In the genomic region with DNA sequence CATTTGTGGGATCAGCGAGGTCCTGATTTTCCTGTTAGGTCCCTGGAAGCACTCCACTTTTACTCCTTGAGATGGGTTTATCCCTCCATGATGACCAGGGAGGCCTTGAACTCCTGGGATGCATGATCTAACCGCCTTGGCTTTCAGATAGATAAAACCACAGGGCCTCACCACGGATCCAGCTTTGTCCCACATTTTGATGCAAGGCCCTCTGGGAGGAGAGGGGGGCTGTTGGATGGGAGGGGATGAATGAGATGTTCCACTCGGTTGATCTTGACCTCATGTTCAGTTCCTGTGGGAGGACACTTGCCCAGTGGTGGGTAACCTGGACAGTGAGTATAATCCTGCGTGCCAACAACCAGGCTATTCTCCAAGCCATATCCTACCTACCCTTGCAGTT, we compare ENCODE assay signal across 10 mouse cellular contexts. TPM values are rescaled to one million over a fixed set of nuclear protein-coding genes. Genes with fewer than 3 reads are reported as not detected.
A peak's percentile ranks its signal among the peaks of the same experiment; 100 is the strongest.
DNase-seq lines count a peak whose midpoint lies in the region; ATAC-seq and TF ChIP-seq lines count a peak whose summit lies in the region.
"Had no signal": no experiment of that assay in that cellular context is flagged by ENCODE, and none has a peak within 500 bp of the region (broad histone marks: within the 10 kb centered on the region; RNA-seq: fewer than 3 reads in every experiment).

No protein-coding gene starts in this region.

- H3K27me3 ChIP-seq in forebrain, embryonic 10.5 days (ENCODE audit: poor library complexity, severe bottlenecking): no peaks in the 10 kb centered on the region
- no peaks in the 10 kb centered on the region for H3K27me3 ChIP-seq in forebrain, embryonic 16.5 days (replicated peaks; ENCODE audit: control insufficient read depth, insufficient read depth, low read length)
- H3K27me3 ChIP-seq in kidney, postnatal 0 days (ENCODE audit: insufficient read depth, low read length): no peaks in the 10 kb centered on the region
- no peaks in the 10 kb centered on the region for H3K27me3 ChIP-seq in forebrain, embryonic 13.5 days
- H3K27me3 ChIP-seq in midbrain, embryonic 15.5 days (replicated peaks): no peaks in the 10 kb centered on the region
- H3K27me3 ChIP-seq in cerebellum, adult 2 months (ENCODE audit: control insufficient read depth, insufficient read depth, low read length): peaks cover 6% of the 10 kb centered on the region; the same call in 1 of the 2 replicates

- H3K27ac ChIP-seq in forebrain, embryonic 10.5 days: no peak overlapping the region
- H3K27ac ChIP-seq in forebrain, embryonic 16.5 days (ENCODE audit: low read length): no peak overlapping the region
- no peak overlapping the region for H3K27ac ChIP-seq in kidney, postnatal 0 days
- no peak overlapping the region for H3K27ac ChIP-seq in forebrain, embryonic 13.5 days
- H3K27ac ChIP-seq in midbrain, embryonic 15.5 days: no peak overlapping the region
- H3K27ac ChIP-seq in cerebellum, adult 2 months (ENCODE audit: insufficient read depth, low read length): no peak overlapping the region

- whole genome bisulfite sequencing in forebrain, embryonic 10.5 days: 87% methylated on average over 5 of the region's 5 CpGs
- WGBS in forebrain, embryonic 16.5 days: 86% methylated on average over 5 of the region's 5 CpGs
- WGBS in kidney, postnatal 0 days: 49% methylated on average over 5 of the region's 5 CpGs
- WGBS in forebrain, embryonic 13.5 days: 81% methylated on average over 5 of the region's 5 CpGs
- 60% methylated on average over 5 of the region's 5 CpGs for WGBS in midbrain, embryonic 15.5 days
- WGBS in cerebellum, adult 2 months: 61% methylated on average over 5 of the region's 5 CpGs

- H3K4me1 ChIP-seq in forebrain, embryonic 10.5 days: peaks cover 47% of the 10 kb centered on the region
- H3K4me1 ChIP-seq in forebrain, embryonic 16.5 days (replicated peaks; ENCODE audit: control insufficient read depth, insufficient read depth, low read length): peaks cover 11% of the 10 kb centered on the region
- peaks cover 9% of the 10 kb centered on the region for H3K4me1 ChIP-seq in kidney, postnatal 0 days (replicated peaks; ENCODE audit: insufficient read depth, low read length)
- peaks cover 19% of the 10 kb centered on the region for H3K4me1 ChIP-seq in forebrain, embryonic 13.5 days
- peaks cover 18% of the 10 kb centered on the region for H3K4me1 ChIP-seq in midbrain, embryonic 15.5 days
- H3K4me1 ChIP-seq in cerebellum, adult 2 months (ENCODE audit: control insufficient read depth, insufficient read depth, low read length): no peaks in the 10 kb centered on the region; the same call in 1 of the 2 replicates

- peak overlapping the region; percentile 97 for H3K4me3 ChIP-seq in forebrain, embryonic 10.5 days
- no peak overlapping the region for H3K4me3 ChIP-seq in forebrain, embryonic 16.5 days (replicated peaks; ENCODE audit: low read length)
- H3K4me3 ChIP-seq in kidney, postnatal 0 days (replicated peaks; ENCODE audit: low read depth, low read length): no peak overlapping the region
- peak overlapping the region; percentile 91; the same call in 1 of the 2 replicates for H3K4me3 ChIP-seq in forebrain, embryonic 13.5 days
- no peak overlapping the region for H3K4me3 ChIP-seq in midbrain, embryonic 15.5 days
- H3K4me3 ChIP-seq in cerebellum, adult 2 months (replicated peaks; ENCODE audit: insufficient read depth, low read depth, low read length): no peak overlapping the region

- no peak for ATAC-seq in forebrain, embryonic 16.5 days
- no peak for ATAC-seq in kidney, postnatal 0 days (replicated peaks; ENCODE audit: low FRiP score, low read depth)
- no peak for ATAC-seq in forebrain, embryonic 13.5 days
- no peak for ATAC-seq in midbrain, embryonic 15.5 days (replicated peaks)

- peaks cover 18% of the 10 kb centered on the region for H3K9me3 ChIP-seq in forebrain, embryonic 10.5 days
- no peaks in the 10 kb centered on the region for H3K9me3 ChIP-seq in forebrain, embryonic 16.5 days (ENCODE audit: control insufficient read depth, low read length)
- no peaks in the 10 kb centered on the region for H3K9me3 ChIP-seq in kidney, postnatal 0 days (replicated peaks; ENCODE audit: low read length)
- H3K9me3 ChIP-seq in forebrain, embryonic 13.5 days (replicated peaks): peaks cover 6% of the 10 kb centered on the region
- H3K9me3 ChIP-seq in midbrain, embryonic 15.5 days: no peaks in the 10 kb centered on the region

- no peak overlapping the region for H3K4me2 ChIP-seq in forebrain, embryonic 16.5 days (ENCODE audit: low read length)
- H3K4me2 ChIP-seq in kidney, postnatal 0 days (ENCODE audit: low read length): peak overlapping the region; percentile 86
- peak overlapping the region; percentile 91 for H3K4me2 ChIP-seq in forebrain, embryonic 13.5 days
- H3K4me2 ChIP-seq in midbrain, embryonic 15.5 days: peak overlapping the region; percentile 15; the same call in 1 of the 2 replicates

- TF ChIP-seq CTCF in kidney, postnatal 0 days (IDR thresholded peaks at IDR 0.05; ENCODE audit: low read depth): no peak
- no peak for TF ChIP-seq CTCF in cerebellum, adult 2 months (IDR thresholded peaks at IDR 0.05; ENCODE audit: borderline replicate concordance, insufficient read depth, low read depth, low read length)

- intact Hi-C loops in gastrocnemius, postnatal 14 days (cut with DNase I; ENCODE audit: low total_unique reads): no loop called here

- no peak overlapping the region for H3K9ac ChIP-seq in forebrain, embryonic 16.5 days (replicated peaks; ENCODE audit: low read depth, low read length)
- H3K9ac ChIP-seq in kidney, postnatal 0 days (ENCODE audit: low read depth, low read length): 0 out of 2 replicates have a peak overlapping the region, but pooled peaks have one; percentile 4
- no peak overlapping the region for H3K9ac ChIP-seq in forebrain, embryonic 13.5 days
- no peak overlapping the region for H3K9ac ChIP-seq in midbrain, embryonic 15.5 days

- peaks cover 52% of the 10 kb centered on the region for H3K36me3 ChIP-seq in forebrain, embryonic 10.5 days (replicated peaks)
- H3K36me3 ChIP-seq in forebrain, embryonic 16.5 days (ENCODE audit: control insufficient read depth, insufficient read depth): peaks cover 20% of the 10 kb centered on the region
- peaks cover 24% of the 10 kb centered on the region for H3K36me3 ChIP-seq in kidney, postnatal 0 days (ENCODE audit: insufficient read depth, low read length)
- H3K36me3 ChIP-seq in forebrain, embryonic 13.5 days (ENCODE audit: poor library complexity, severe bottlenecking): peaks cover 48% of the 10 kb centered on the region
- peaks cover 15% of the 10 kb centered on the region; the same call in 1 of the 2 replicates for H3K36me3 ChIP-seq in midbrain, embryonic 15.5 days (replicated peaks)

- no peak for DNase-seq in forebrain, embryonic 10.5 days (ENCODE audit: extremely low spot score, low spot score)
- DNase-seq in kidney, postnatal 0 days (ENCODE audit: low spot score): no peak
- DNase-seq in kidney, adult 8-10 months: no peak
- DNase-seq in gastrocnemius, postnatal 14 days: no peak
- DNase-seq in cerebellum, adult 2 months: no peak
- DNase-seq: cerebellum, postnatal 10 days had no signal

- no peak for TF ChIP-seq POLR2A in cerebellum, adult 2 months (IDR thresholded peaks at IDR 0.05; ENCODE audit: borderline replicate concordance, insufficient read depth, low read length)

RNA-seq across cellular contexts. Expression of a gene that starts 1.8 kb away (rescaled TPM):
- 115 and 120 TPM in 2 replicates for polyA plus RNA-seq in forebrain, embryonic 10.5 days (2016; fragmentation: Nextera tagmentation; extraction: Ambion mirVana)
- polyA plus RNA-seq in forebrain, embryonic 16.5 days (2015; fragmentation: Nextera tagmentation; extraction: Ambion mirVana): 47.2 and 49.4 TPM in 2 replicates
- polyA plus RNA-seq in kidney, postnatal 0 days (2015; fragmentation: Nextera tagmentation; extraction: Ambion mirVana): 48.9 and 50.0 TPM in 2 replicates
- 65.0 and 66.0 TPM in 2 replicates for polyA plus RNA-seq in forebrain, embryonic 13.5 days (2015; fragmentation: Nextera tagmentation; extraction: Ambion mirVana)
- 37.9 and 41.2 TPM in 2 replicates for polyA plus RNA-seq in midbrain, embryonic 15.5 days (2015; fragmentation: Nextera tagmentation; extraction: Ambion mirVana)
- 1 to 10 TPM; 8.5 to 8.7 TPM for total RNA-seq in gastrocnemius, postnatal 14 days (2021)
- polyA plus RNA-seq in cerebellum, adult 2 months (2012; rRNA removed): 262 and 322 TPM in 2 replicates

RNA-seq across cellular contexts. Expression of a gene that starts 17.9 kb away (rescaled TPM):
- polyA plus RNA-seq in forebrain, embryonic 10.5 days (2016; fragmentation: Nextera tagmentation; extraction: Ambion mirVana): 54.9 and 57.2 TPM in 2 replicates
- 53.7 and 57.5 TPM in 2 replicates for polyA plus RNA-seq in forebrain, embryonic 16.5 days (2015; fragmentation: Nextera tagmentation; extraction: Ambion mirVana)
- polyA plus RNA-seq in kidney, postnatal 0 days (2015; fragmentation: Nextera tagmentation; extraction: Ambion mirVana): 41.0 and 43.0 TPM in 2 replicates
- polyA plus RNA-seq in forebrain, embryonic 13.5 days (2015; fragmentation: Nextera tagmentation; extraction: Ambion mirVana): 52.4 and 53.7 TPM in 2 replicates
- 44.5 and 48.0 TPM in 2 replicates for polyA plus RNA-seq in midbrain, embryonic 15.5 days (2015; fragmentation: Nextera tagmentation; extraction: Ambion mirVana)
- 10 to 100 TPM; 25.3 to 27.5 TPM for total RNA-seq in gastrocnemius, postnatal 14 days (2021)
- 42.9 and 45.0 TPM in 2 replicates for polyA plus RNA-seq in cerebellum, adult 2 months (2012; rRNA removed)

RNA-seq across cellular contexts. Expression of a gene that starts 17.9 kb away (rescaled TPM):
- 286 and 300 TPM in 2 replicates for polyA plus RNA-seq in forebrain, embryonic 10.5 days (2016; fragmentation: Nextera tagmentation; extraction: Ambion mirVana)
- 270 and 273 TPM in 2 replicates for polyA plus RNA-seq in forebrain, embryonic 16.5 days (2015; fragmentation: Nextera tagmentation; extraction: Ambion mirVana)
- polyA plus RNA-seq in kidney, postnatal 0 days (2015; fragmentation: Nextera tagmentation; extraction: Ambion mirVana): 309 and 334 TPM in 2 replicates
- 268 and 274 TPM in 2 replicates for polyA plus RNA-seq in forebrain, embryonic 13.5 days (2015; fragmentation: Nextera tagmentation; extraction: Ambion mirVana)
- 299 and 322 TPM in 2 replicates for polyA plus RNA-seq in midbrain, embryonic 15.5 days (2015; fragmentation: Nextera tagmentation; extraction: Ambion mirVana)
- total RNA-seq in gastrocnemius, postnatal 14 days (2021): 100 to 1,000 TPM; 123 to 134 TPM
- polyA plus RNA-seq in cerebellum, adult 2 months (2012; rRNA removed): 286 and 287 TPM in 2 replicates

RNA-seq across cellular contexts. Expression of a gene that starts 31.2 kb away (rescaled TPM):
- polyA plus RNA-seq in forebrain, embryonic 10.5 days (2016; fragmentation: Nextera tagmentation; extraction: Ambion mirVana): 4.1 and 4.5 TPM in 2 replicates
- polyA plus RNA-seq in forebrain, embryonic 16.5 days (2015; fragmentation: Nextera tagmentation; extraction: Ambion mirVana): 32.7 and 35.8 TPM in 2 replicates
- 1.9 and 2.1 TPM in 2 replicates for polyA plus RNA-seq in kidney, postnatal 0 days (2015; fragmentation: Nextera tagmentation; extraction: Ambion mirVana)
- polyA plus RNA-seq in forebrain, embryonic 13.5 days (2015; fragmentation: Nextera tagmentation; extraction: Ambion mirVana): 18.2 and 20.1 TPM in 2 replicates
- 38.2 and 40.1 TPM in 2 replicates for polyA plus RNA-seq in midbrain, embryonic 15.5 days (2015; fragmentation: Nextera tagmentation; extraction: Ambion mirVana)
- 10 to 100 TPM; 14.5 to 24.5 TPM for total RNA-seq in gastrocnemius, postnatal 14 days (2021)
- 55.5 and 56.8 TPM in 2 replicates for polyA plus RNA-seq in cerebellum, adult 2 months (2012; rRNA removed)
- polyA plus RNA-seq: macrophage had no signal

RNA-seq across cellular contexts. Expression of a gene that starts 45.2 kb away (rescaled TPM):
- 3.7 and 4.6 TPM in 2 replicates for polyA plus RNA-seq in forebrain, embryonic 10.5 days (2016; fragmentation: Nextera tagmentation; extraction: Ambion mirVana)
- polyA plus RNA-seq in forebrain, embryonic 16.5 days (2015; fragmentation: Nextera tagmentation; extraction: Ambion mirVana): 3.9 and 5.8 TPM in 2 replicates
- polyA plus RNA-seq in kidney, postnatal 0 days (2015; fragmentation: Nextera tagmentation; extraction: Ambion mirVana): 3.8 and 4.0 TPM in 2 replicates
- 0.89 and 2.5 TPM in 2 replicates for polyA plus RNA-seq in forebrain, embryonic 13.5 days (2015; fragmentation: Nextera tagmentation; extraction: Ambion mirVana)
- 5.3 and 7.4 TPM in 2 replicates for polyA plus RNA-seq in midbrain, embryonic 15.5 days (2015; fragmentation: Nextera tagmentation; extraction: Ambion mirVana)
- 1 to 10 TPM; 1.3 to 2.8 TPM for total RNA-seq in gastrocnemius, postnatal 14 days (2021)
- 19.1 and 21.0 TPM in 2 replicates for polyA plus RNA-seq in cerebellum, adult 2 months (2012; rRNA removed)
- polyA plus RNA-seq: macrophage had no signal

Comparison
In these comparisons a context has a peak if more than half of its experiments do, and no peak if none do; other contexts are left out.
1. H3K4me3 ChIP-seq: peak in forebrain, embryonic 10.5 days (single experiment) and forebrain, embryonic 13.5 days (single experiment); none in forebrain, embryonic 16.5 days (single experiment), kidney, postnatal 0 days (single experiment), midbrain, embryonic 15.5 days (single experiment) and cerebellum, adult 2 months (single experiment).